24 mouse cellular contexts compared by ENCODE assay signal in genomic region chrX:162255873-162256272, GRCm38 (mm10).
"Had no signal": no experiment of that assay in that cellular context is flagged by ENCODE, and none has a peak within 500 bp of the region (broad histone marks: within the 10 kb centered on the region; RNA-seq: fewer than 3 reads in every experiment).

No protein-coding gene starts in this region.

- H3K4me3 ChIP-seq: heart, adult 2 months; heart, embryonic 13.5 days; heart, embryonic 15.5 days; hindbrain, embryonic 13.5 days; hindbrain, embryonic 15.5 days; kidney, embryonic 15.5 days; limb, embryonic 10.5 days; limb, embryonic 12.5 days had no signal

- H3K36me3 ChIP-seq: heart, embryonic 13.5 days; heart, embryonic 15.5 days; hindbrain, embryonic 13.5 days; hindbrain, embryonic 15.5 days; kidney, embryonic 15.5 days; limb, embryonic 10.5 days; limb, embryonic 12.5 days had no signal

- ATAC-seq: hindbrain, postnatal 0 days; intestine, embryonic 16.5 days had no signal

- H3K9me3 ChIP-seq: heart, embryonic 13.5 days; heart, embryonic 15.5 days; hindbrain, embryonic 13.5 days; hindbrain, embryonic 15.5 days; kidney, embryonic 15.5 days; limb, embryonic 10.5 days; limb, embryonic 12.5 days had no signal

- H3K27me3 ChIP-seq: heart, embryonic 13.5 days; heart, embryonic 15.5 days had no signal

- H3K4me2 ChIP-seq: heart, embryonic 11.5 days; heart, embryonic 13.5 days; heart, embryonic 15.5 days; hindbrain, embryonic 13.5 days; hindbrain, embryonic 15.5 days; kidney, embryonic 15.5 days; limb, embryonic 12.5 days had no signal

- H3K27ac ChIP-seq: heart, adult 2 months; heart, embryonic 13.5 days; heart, embryonic 15.5 days; hindbrain, embryonic 13.5 days; hindbrain, embryonic 15.5 days; hindbrain, postnatal 0 days; kidney, embryonic 15.5 days; kidney, postnatal 0 days; limb, embryonic 10.5 days; limb, embryonic 12.5 days had no signal

- H3K9ac ChIP-seq: heart, embryonic 13.5 days; heart, embryonic 15.5 days; hindbrain, embryonic 13.5 days; hindbrain, embryonic 15.5 days; kidney, embryonic 15.5 days; limb, embryonic 12.5 days had no signal

- DNase-seq: gastrocnemius, postnatal 14 days; gastrocnemius, postnatal 36 days; heart, adult 11 months; heart, adult 2 months; heart, postnatal 14 days; heart, postnatal 36 days; kidney, adult 11 months; kidney, adult 2 months; kidney, adult 9 months; kidney, postnatal 14 days; kidney, postnatal 36 days; layer of hippocampus, adult 9-11 months; layer of hippocampus, postnatal 36 days had no signal

- H3K4me1 ChIP-seq: hindbrain, embryonic 13.5 days; hindbrain, embryonic 15.5 days; kidney, embryonic 15.5 days; limb, embryonic 10.5 days; limb, embryonic 12.5 days had no signal
